Mouse (Mus musculus): Measurements from ENCODE around the gene Nectin3.
"Not testable (repeated sequence)": the region's sequence is repeated elsewhere in the genome, so short reads cannot be mapped to it uniquely, and the experiment has no call there.

Nectin3 gene

GRCm38 (mm10) chr16:46416177-46416576 lies 82.1 kb downstream of the Nectin3 start:
- no peak for DNase-seq (ENCODE audit: extremely low read depth, low read depth)

DNA sequence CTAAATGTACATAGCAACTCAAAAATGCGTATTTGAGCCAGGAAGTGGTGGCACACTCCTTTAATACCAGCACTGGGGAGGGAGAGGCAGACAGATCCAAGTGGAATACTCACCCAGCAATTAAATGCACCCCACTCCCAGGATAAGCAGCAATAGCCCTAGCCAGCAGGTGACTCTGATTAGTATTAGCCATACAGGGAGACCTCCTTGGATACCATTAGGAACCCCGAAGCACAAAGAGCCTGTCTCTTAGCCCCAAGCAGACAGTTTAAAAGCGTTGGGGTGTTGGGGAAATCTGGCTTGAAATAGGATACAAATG lies 87.6 kb downstream of the Nectin3 start:
- DNase-seq (ENCODE audit: extremely low read depth, low read depth) = no peak

DNA sequence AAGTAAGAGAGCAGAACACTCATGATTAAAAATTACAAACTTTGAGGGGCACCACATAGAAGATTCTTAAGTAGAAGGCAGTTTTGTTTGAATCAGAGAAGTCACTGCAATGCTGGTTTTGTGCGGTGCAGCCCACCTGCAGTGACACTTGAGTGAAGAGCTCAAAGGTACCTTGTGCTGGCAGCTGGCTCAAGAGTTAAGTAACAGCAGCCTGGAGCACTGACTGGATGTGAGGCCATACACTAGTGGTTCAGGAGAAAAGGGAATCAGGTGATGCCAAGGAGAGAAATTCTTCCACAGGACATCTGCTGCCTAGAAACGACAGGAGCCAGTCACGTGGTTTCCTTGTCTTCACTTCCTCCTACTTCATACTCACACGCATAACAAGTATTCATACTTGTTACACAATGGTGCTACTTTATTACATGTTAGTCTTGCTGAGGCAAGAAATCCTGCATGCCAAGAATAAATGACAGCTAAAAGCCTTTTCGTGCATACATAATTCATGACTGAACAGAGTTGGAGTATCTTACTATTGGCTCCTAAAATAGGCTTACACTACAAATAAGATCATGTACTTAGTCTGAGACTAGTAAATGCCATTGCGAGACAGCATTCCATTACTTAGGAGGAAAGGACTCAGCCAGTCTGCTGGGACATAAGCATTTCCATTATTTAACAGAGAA lies 88.1 kb downstream of the Nectin3 start:
- DNase-seq (ENCODE audit: extremely low read depth, low read depth) = no peak

DNA sequence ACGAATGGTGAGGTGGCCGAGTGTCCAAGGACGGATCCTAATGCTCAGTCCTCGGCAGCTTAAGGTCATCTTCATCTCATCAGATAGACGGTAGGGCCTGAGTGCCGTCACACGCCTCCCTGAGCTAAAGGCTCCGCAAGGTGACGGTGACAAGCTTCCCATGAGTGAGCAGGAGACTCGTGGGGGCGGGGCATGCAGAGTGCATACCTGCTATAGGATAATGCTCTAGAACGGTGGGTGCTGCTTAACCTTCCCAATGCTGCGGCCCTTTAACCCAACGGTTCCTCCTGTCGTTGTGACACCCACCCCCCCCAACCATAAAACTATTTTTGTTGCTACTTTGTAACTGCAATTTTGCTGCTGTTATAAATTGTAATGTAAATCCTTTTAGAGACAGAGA lies 90.3 kb downstream of the Nectin3 start:
- DNase-seq (ENCODE audit: extremely low read depth, low read depth) = no peak

GRCm38 (mm10) chr16:46406844-46407639 lies 91.3 kb downstream of the Nectin3 start:
- no peak for DNase-seq (ENCODE audit: extremely low read depth, low read depth)

DNA sequence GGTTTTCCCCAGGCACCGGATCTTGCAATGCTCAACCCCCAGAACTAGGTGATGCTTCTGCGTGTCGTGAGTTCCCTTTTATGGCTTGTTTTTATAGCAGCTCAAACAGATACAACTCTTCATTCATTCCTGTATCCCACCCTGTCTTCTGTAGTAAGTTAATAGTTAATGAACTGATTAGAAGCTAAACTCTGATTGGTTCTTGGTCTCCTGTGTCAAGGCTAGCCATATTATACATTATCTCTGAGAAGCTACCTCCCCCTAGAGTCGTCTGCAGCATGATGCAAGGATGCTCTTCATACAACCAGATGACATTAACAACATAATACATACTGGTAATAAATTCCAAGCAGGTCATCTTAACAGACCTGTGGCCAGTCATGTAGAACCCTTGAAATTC lies 100.4 kb downstream of the Nectin3 start:
- no peak for DNase-seq (ENCODE audit: extremely low read depth, low read depth)

GRCm38 (mm10) chr16:46389415-46390033 lies 108.8 kb downstream of the Nectin3 start:
- no peak for DNase-seq (ENCODE audit: extremely low read depth, low read depth)

DNA sequence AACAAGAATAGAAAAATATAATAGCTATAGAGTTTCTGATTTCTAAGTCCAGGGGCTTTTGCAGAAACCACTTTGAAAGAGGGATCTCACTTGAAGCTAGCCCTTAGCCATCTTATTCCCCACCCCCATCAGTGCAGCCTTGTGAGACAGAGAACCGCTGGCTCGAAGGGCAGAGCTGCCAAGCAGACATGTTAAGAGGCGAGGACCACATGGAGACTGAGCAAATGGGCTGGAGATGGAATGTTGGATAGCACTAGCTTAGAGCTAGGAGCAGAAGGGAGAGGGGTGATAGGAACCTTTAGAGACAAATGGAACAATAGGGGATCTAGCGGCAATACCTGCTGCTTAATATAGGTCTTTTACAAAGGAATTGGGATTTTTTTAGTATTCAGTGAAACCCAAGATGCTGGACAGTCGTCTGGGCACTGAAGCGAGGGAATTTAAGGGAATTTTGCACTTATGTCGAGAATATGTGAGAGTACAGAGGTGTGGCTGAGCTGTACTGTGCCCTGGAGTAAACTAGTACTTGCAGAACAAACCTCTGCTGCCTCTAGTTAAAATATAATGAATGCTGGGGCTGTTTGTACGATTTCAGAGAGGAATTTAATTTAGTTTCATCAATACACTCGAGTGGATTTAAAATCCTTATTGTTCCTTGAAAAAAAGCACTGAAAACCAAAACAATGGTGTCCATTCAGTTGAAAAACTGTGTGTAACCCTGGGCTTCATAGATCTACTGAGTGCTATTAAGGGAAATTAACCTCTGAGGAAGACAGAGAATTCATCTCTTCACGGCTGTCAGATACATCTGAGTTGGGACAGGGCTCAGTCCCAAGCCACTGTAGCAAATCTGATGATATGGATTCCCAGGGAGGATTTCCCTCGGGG lies 109.6 kb downstream of the Nectin3 start:
- DNase-seq (ENCODE audit: extremely low read depth, low read depth) = no peak

GRCm38 (mm10) chr16:46384279-46384678 lies 114.0 kb downstream of the Nectin3 start:
- no peak for DNase-seq (ENCODE audit: extremely low read depth, low read depth)

DNA sequence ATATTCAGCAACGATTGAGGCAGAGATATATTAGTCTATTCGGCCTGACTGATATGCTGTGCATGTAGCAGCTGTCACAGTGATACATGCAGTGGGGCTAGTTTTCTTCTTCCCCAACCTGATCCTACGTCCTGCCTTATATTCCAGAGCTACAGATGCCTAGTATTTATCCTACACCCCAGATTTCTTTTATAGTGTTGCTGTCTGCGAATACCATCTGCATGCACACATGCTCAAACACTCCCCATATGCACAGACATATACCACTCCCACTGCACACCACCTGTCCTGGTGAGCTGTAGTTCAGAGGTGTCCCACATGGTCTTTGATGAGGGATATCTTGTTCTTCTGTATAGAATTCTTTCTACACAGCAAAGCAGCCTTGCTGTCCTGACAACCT lies 115.0 kb downstream of the Nectin3 start:
- DNase-seq (ENCODE audit: extremely low read depth, low read depth) = no peak

DNA sequence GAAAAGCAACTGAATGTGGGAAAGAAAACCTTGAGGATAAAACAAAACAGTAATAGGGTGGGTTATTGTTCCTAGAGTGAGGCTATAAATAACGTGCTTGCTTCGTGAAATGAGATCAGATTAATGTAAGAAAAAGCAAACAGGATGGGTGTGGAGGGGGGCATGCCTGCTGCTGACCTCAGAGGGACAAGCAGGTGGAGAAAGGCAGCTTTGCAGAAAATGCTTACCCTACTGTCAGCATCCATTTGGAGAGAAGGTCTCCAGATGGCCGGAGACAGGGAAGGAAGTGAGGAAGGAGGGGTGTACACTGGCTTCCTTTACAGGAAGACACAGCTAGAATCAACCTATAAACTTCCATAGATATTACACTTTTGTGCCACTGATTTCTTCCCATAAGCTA lies 121.8 kb downstream of the Nectin3 start:
- no peak for DNase-seq (ENCODE audit: extremely low read depth, low read depth)

DNA sequence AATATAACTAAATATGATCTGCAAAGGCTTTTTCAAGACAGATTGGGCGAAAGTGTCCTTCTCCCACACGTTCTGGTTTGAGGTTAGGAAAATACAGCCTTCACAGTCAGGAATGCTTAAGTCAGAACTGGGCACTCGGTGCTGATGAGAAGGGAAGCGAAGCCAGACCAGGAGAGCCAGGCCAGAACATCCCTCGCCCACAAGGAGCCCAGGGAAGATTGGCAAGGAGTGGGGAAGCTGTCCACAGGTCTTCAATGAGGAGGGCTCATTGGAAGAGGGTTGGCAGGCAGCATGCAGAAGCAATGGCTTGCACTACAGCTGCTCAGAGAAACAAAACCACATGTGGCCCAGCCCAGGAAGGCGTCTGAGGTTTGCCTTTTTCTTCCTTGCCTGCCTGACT lies 136.3 kb downstream of the Nectin3 start:
- no peak for DNase-seq (ENCODE audit: extremely low read depth, low read depth)

GRCm38 (mm10) chr16:46357658-46358057 lies 140.7 kb downstream of the Nectin3 start:
- DNase-seq (ENCODE audit: extremely low read depth, low read depth) = not testable (repeated sequence)

- DNase-seq (ENCODE audit: extremely low read depth, low read depth) = no peak
Measured at GRCm38 (mm10) chr16:46356663-46357062, 141.7 kb downstream of the Nectin3 start.
